Mouse (Mus musculus) fibroblast of lung, adult 2 months (primary cell): ENCODE results near the gene Ccdc13.

Experiments
- DNase-seq: peaks from one replicate; pipeline ENCODE4 v3.0.0-alpha.2; 2011; ENCODE audit warnings: low read depth

Gene Ccdc13

DNA sequence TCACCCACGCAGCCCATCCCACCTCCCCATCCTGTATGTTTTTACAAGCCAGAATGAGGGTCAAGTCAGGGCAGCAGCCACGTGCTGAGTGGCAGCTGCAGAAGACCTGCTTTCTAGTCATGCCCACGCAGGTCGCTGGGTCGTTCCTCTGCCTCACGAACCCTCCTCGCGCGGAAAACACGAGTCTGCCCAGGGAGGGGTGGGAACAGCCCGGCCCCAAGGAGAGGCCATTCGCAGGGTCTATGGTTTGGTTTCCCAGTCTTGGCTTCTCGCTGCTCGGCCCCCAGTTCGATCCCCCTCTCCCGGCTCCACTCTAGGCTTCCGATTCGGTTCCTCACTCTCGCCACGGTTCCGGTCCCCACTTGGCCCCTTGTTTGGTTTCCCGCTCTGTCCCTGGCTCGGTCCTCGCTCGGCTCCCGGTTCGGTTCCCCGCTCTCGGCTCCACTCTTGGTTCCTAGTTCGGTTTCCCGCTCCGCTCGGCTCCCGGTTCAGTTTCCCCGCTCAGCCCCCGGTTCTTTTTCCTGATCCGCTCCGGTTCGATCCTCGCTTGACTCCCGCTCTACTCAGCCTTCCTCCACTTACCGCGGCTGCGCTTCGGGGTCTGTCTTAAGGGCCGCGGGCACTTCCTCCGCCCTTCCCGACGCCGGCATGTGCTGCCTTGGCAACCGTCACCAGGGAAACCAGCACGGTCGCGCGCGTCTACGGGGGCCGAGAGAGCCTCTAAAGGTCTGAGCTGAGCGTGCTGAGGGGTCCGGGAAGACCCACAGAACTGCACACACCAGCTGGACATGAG is at the start of gene Ccdc13:
Gene Ccdc13, minus strand, starts transcription at position 633 of the 793 bp plus-strand sequence.
- no peak for DNase-seq

- peak; percentile 27 for DNase-seq
Measured at GRCm38 (mm10) chr9:121882015-121882457, 42.8 kb upstream of the Ccdc13 start.

DNA sequence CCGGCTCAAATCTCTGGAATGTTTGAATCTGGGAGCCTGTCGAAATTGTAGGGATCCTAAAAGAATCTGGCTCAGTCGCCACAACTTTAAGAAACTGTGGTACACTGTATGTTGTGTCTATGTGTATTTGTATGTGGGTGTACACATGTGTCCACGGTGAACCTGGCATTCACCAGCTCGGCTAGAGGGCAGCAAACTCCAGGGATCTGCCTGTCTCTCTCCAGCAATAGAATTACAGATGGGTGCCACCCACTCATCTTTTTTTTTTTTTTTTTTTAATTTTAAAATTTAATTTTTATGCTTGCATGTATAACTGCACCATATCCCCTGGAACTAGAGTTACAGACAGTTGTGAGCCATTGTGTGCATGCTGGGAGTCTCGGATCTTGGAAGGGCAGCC is 42.0 kb upstream of the Ccdc13 start:
- DNase-seq: no peak

DNA sequence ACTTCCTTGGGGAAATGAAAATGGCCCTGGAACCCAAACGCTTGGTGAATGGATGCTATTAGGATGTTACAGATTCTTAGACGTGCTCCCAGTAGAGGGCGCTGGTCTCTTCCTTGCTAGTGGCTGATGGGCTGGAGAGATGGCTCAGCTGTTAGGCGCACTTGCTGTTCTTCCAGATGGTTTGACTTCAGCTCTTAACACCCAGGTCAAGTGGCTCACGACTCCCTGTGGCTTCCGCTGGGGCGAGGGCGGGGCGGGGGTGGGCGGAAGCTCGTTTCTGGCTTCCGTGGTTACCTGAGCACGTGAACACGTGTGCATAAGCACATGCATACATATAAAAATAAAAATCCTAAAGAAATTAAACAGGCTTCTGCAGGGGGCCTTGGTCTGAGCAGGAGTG is 41.6 kb upstream of the Ccdc13 start:
- no peak for DNase-seq

DNA sequence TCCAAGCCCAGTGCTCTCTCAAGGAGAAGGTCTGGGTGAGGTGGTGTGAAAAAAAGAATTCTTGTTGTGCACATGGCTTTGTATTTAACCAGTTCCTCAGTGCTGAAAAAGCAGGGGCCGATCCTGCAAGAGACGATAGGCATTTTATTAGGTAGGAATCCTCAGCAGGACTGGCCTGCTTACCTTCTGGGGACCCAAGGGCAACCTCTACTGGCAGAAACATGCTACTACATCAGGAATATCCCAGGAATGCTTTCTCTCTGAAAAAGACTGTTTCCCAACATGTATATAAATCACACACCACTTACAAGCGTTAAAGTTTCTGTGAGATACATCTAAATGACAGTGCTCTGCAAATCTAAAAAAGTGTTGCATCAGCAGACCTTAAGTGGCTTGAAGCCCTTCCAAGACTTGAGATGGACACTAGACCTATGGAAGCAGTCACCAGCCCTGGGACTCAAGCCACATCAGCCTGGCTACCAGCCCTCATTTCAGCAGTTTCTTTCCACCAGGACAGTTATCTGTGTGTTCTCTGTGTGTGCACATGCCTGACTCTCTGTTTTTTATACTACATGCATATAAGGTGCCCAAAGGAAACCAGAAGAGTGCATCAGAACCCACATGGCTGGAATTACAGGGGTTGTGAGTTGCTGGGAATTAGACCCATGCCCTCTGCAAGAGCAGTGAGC is 37.9 kb upstream of the Ccdc13 start:
- DNase-seq: peak; percentile 27

GRCm38 (mm10) chr9:121873578-121873977 is 34.3 kb upstream of the Ccdc13 start:
- no peak for DNase-seq

- DNase-seq: peak; percentile 29
Measured at GRCm38 (mm10) chr9:121872062-121872683, 32.9 kb upstream of the Ccdc13 start.

GRCm38 (mm10) chr9:121869973-121870515 is 30.8 kb upstream of the Ccdc13 start:
- DNase-seq: no peak

- DNase-seq: no peak
Measured at GRCm38 (mm10) chr9:121869432-121869831, 30.2 kb upstream of the Ccdc13 start.

GRCm38 (mm10) chr9:121868236-121868635 is 29.0 kb upstream of the Ccdc13 start:
- peak; percentile 40 for DNase-seq

- no peak for DNase-seq
Measured at GRCm38 (mm10) chr9:121867632-121868031, 28.4 kb upstream of the Ccdc13 start.

DNA sequence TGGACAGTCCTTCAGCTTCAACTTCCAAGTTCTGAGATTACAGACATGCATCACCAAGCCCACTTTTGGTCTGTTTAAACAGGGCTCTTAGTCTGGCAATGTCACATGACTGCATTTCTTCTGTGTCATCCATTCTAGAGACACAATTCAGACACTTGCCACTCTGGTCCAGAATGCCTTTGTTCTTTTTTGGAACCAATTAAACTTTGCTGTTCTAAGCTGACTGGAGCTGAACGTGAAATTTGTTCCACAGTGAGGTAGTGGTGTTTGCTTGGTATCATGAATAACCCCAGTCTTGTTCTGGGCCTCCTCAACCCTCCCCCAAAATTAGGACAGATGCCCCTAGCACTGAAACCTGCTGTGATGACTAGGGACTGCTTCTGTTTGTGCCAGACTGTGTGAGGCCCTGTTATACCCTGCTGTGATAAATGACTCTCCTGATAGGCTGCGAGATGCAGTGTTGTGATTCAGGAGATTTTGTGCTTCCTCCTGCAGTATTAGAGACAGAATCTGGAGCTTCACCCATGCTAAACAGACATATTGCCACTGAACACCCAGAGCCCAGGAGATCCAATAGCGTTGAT is 26.3 kb upstream of the Ccdc13 start:
- no peak for DNase-seq

- no peak for DNase-seq
Measured at GRCm38 (mm10) chr9:121864837-121865236, 25.6 kb upstream of the Ccdc13 start.

DNA sequence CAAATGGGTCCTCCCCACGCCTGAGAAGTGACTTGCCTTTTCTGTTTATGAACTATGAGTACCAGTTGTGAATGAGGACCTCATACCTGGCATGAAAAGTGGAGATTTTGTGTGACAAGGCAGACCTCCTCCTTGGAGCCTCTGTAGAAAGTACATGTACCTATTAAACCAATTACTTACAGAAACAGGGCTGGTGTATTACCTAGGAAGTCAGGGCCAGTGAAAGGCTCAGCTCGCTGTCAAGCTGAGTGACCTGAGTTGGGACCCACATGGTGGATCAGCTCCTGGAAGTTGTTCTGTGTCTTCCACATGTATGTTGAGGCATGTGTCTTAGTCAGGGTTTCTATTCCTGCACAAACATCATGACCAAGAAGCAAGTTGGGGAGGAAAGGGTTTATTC is 21.7 kb upstream of the Ccdc13 start:
- DNase-seq: no peak

GRCm38 (mm10) chr9:121859345-121859744 is 20.1 kb upstream of the Ccdc13 start:
- no peak for DNase-seq

- DNase-seq: no peak
Measured at GRCm38 (mm10) chr9:121858153-121858488, 18.9 kb upstream of the Ccdc13 start, which contains the start of gene Higd1a. TSS of gene Higd1a (minus strand) at chr9:121858362.

- DNase-seq: peak; percentile 87
Measured at GRCm38 (mm10) chr9:121857474-121858152, 18.4 kb upstream of the Ccdc13 start.

GRCm38 (mm10) chr9:121856649-121857416 is 17.6 kb upstream of the Ccdc13 start:
- DNase-seq: no peak

DNA sequence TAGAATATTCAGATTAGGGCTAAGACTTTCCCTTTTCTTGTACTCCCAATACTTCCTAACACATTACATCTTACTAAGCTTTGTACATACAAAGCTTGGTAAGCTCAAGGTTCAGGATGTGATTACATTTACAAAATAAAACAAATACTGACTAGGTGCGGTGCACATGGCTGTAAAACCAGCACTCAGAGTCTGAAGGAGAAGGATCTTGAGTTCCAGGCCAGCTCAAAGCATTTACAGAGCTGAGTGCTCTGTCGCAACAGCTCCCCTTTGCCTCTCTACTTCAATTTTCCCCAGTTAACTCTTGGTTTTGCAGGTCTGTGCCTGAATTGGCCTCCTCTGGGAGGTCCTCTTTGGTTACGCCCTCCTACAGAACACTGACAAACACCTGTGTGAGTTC is 15.0 kb upstream of the Ccdc13 start:
- DNase-seq: no peak

DNA sequence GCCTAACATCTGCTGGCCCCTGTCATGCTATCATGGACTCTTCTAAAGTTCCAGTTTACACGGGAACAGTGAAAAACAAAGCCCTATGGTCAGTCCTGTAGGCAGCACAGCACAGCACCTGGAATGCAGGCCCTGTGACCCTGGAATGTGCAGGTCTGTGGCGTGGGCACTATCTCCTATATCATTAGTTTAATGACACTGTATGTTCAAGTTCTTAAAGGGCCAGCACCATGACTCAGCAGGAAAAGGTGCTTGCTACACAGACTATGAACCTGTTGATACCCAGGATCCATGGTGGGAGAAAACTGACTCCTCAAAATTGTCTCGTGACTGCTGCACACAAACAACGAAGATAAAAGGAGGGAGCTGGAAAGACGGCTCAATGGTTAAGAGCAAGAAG is 8.6 kb upstream of the Ccdc13 start:
- DNase-seq: no peak

DNA sequence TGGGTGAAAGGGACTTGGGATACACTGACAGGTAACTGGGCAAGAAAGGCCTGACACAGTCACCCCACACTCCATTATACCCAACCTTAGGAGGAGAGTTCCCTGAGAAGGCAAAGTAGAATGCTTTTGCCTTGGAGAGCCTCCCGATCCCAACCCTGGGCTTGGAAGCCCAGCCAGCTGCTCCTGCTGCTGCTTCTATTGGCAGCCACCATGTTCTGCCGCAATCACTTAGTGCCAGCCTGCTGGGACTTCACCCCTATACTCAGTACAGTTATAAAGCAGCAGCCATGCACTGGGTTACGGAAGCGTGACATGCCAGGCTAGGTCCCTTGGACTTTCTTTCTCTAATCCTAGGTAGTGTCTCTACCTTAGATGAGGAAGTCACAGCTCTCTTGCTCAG is 7.9 kb upstream of the Ccdc13 start:
- DNase-seq: no peak
